Mouse (Mus musculus): ENCODE measurements around the gene Parg.
A peak's percentile ranks its signal among the peaks of the same experiment; 100 is the strongest.
"Not testable (repeated sequence)": the region's sequence is repeated elsewhere in the genome, so short reads cannot be mapped to it uniquely, and the experiment has no call there.

Gene Parg

DNA sequence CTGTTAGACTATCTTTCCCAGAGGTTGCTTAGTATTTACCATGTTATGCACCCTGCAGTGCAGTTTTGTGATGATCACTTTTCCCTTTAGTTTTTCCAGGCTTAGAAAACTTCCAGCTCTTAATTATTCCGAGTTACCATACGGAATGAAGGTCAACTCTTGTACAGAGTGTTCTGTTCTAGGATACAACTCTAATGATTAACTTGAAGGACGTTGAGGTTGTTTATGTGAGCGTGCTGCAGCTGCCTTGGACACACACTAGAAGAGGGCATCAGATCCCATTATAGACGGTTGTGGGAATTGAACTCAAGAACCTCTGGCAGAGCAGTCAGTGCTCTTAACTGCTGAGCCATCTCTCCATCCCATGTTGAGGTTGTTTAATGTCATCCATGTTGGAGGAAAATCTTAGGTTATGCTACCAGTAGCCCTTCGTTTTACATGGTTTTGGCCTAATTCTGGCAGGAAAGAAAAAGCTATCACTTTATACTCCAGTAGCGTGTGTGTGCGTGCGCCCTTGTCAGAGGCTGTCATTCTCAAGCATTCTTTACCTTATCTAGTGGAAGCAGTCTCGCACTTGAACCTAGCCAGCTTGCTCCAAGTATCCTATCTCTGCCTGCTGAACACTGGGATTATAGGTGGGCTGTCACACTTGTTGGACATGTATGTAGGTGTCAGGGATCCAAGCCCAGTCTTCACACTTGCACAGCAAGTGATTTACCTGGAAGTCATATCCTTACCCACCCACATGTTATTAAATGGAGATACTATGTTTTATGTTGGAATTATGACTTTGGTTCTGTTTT, 22.2 kb upstream of the Parg start:
- no peak for DNase-seq

DNA sequence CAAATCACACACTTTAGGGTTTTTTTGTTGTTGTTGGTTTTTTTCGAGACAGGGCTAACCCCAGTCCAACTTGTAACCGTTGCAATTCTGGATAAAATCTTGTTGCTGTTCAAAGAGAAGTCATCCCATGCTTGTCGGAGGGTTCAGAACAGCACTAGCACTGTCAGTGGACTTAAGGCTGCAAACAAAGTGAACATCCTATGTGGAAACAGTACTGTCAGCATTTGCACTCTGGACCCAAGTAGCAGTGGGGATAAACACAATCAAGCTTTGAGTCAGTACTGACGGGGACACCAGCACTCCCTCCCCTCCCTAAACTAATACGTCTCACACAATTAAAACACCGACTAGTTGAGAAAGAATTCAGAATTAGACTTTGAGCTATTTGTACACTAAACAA, 20.9 kb upstream of the Parg start:
- DNase-seq = no peak

DNA sequence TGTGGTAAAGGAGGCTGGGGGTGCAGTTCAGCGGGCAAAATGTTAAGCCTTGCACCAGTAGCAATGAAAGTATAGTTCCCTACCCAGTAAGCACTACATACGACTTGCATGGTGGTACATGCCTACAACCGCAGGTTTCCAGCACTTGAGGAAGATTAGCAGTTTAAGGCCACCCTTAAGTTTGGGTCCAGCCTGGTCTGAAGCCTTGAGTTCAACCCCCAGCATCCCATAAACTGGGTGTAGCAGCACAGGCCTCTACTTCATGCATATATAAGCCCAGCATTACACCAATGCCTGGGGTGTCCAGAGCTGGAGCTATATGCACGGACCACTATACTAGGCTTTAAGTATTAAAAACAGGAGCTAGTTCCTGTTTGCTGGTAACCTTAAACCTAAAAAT, 17.9 kb upstream of the Parg start:
- no peak for DNase-seq

DNA sequence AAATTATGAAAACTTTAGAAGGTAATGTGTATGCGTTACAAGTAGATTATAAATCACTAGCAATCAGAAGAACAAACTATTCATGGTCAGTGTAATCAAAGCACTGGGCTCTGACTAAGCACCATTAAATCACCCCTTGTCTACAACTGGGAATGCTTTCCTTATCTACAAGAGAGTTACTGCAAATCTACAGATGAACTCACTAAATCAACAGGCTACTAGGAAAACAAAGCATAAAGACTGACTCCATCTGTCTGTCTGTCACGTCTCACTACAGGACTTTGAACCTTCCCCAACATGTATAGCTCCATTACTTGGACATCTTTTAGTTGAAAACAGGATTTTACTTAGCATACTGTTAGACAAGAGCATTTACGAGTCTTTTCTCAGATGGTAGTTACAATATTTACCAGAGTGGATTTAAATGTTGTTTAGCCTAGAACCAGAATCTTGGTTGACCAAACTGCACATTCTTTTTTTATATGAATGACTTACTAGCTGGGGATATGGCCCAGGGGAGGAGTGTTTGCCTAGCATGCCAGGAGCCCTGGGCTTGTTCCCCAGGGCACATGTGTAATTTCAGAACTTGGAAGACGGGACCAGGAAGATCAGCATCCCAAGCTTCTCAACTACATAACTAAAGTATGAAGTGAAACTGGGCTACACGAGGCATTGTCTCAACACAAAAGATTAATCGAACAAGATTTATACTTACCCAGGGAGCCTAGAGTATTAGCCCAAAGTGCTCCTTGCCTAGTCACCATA, 10.9 kb upstream of the Parg start:
- DNase-seq = no peak

DNA sequence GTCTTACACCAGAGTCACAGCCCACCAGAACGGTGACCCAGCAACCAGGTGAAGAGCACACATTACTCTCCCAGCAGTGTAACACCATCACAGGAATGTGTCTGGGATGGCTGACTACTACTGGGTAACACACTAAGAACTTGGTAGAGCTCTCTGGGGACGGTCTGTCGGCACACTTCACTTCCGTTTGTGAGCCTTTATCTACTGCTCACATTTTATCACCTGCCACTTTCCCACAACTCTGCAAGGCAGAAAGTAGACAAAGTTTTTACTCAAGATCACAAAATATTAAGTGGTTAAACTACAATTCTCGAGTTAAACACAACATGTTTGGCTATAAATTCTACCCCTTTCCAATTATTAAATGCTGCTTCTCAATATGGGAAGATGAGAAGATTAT, 9.8 kb upstream of the Parg start:
- DNase-seq = no peak

DNA sequence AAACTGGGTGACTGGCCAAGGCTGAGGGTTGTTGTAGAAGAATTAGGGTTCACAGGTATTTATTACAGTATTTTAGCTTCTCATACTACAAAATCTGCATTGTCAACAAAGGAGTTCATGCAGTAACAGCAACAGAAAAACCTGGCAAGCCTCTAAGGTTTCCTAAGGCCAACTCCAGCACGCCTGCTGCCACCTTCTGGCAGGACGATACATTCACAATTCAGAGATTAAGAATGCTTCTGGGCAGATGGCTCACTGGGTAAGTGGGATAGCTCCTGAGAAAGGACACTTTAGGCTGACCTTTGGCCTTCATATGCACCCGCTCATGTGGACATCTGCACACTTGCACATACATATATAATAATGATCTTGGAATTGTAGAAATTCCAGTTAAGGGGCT, 9.3 kb upstream of the Parg start:
- DNase-seq = no peak

DNA sequence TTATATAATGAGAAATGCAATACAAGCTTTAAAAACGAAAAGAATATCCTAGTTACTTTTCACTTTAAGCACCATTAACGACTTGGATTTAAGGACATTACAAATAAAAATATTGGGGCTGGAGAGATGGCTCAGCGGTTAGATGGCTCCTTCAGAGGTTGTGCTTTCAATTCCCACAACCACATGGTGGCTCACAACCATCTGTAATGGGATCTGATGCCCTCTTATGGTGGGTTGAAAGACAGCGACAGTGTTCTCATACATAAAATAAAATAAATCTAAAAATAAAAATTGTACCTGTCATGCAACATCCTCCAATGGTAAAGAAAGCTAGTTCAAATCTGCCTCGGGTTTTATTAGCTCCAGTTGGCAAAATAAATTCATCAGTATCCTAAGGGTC, 8.2 kb upstream of the Parg start:
- DNase-seq = not testable (repeated sequence)

DNA sequence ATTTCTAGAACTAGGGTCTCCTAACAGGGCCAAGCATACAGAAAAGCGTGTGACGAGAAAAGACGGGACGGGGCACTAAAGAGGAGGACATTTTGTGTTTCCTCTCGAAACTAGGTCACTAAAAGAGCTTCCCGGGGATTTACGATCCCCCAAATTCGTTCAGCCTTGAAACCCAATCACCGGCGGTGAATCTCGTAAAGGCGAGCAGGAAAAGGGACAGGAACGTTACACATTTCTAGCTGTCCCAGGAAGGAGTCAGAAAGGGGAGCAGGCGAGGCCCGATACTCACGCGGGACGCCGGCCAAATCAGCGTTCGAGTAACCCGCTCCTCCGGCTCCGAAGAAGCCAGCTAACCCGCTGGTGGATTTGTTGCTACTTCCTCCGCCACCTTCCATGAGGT, 395 bp upstream of the Parg start:
- DNase-seq = no peak

DNA sequence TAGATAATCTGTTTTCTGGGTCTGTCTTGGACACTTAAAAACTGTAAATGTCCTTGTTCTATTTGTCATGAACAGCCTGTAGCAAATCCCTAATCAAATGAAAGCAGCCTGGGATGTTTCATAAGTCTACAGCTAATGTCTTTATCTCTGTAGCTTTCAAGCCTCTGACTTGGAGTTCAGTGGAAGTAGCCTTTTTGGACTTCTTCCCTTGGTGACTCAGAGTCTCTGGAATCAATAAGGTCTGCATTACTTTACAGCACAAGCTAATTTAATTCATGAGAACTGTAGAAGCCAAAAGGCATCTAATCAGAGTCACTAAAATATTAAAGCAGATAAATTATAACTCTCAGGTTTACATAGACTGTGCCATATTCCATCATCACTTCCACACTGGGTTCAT, 24.9 kb downstream of the Parg start:
- DNase-seq = no peak

DNA sequence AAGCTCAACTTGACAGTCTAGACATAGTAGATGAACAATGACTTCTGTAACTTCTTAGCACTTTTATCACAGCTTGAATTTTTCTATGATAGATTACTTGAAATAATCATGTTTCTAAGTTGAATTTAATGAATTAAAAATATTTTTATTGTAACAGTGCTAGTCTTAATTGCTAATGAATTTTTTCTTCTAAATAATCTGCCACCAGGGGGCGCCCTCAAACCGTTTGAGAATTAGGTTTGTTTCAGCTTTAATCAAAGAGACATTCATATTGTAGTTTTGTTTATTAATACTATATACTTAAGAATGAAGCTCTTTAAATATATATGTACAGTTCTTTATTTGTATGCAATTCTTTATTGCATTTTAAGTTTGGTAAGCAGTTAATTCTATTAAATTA, 27.2 kb downstream of the Parg start:
- no peak for DNase-seq

DNA sequence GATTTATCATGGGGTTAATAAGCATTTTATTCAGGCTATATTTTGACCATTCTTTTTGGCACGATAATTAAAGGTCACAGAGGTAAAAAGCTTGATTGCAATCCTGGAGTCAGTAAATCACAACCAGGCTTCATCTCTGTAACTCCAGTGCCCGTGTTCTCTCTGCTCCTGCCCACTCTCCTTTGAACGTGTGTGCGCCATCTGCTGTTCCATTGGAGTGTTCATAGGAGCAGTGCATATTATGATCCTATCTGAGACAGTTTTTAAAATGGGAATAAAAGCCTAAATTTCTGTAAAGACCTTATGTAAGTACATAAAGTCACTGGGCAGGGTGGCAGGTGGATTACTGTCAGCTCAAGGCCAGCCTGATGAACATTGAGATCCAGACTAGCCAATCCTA, 40.7 kb downstream of the Parg start:
- no peak for DNase-seq

DNA sequence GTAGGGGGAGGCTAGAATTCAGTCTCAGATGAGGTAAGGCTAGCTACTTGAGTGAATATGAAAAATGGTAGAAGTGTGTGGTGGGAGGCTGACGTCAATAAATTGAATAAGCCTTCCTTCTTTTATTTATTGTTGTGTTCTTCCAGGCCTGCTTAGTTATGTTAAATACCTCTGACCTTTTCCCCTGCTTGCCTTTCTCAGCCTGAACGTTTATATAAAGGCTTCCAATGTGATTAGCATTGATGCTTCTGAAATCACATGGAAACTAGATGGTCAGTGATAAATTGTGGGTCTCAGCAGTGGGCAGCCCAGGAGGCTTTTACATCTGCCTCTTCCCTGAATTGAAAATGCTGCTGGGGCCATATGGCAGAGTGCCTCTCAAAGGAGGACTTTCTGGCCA, 44.3 kb downstream of the Parg start:
- no peak for DNase-seq

DNA sequence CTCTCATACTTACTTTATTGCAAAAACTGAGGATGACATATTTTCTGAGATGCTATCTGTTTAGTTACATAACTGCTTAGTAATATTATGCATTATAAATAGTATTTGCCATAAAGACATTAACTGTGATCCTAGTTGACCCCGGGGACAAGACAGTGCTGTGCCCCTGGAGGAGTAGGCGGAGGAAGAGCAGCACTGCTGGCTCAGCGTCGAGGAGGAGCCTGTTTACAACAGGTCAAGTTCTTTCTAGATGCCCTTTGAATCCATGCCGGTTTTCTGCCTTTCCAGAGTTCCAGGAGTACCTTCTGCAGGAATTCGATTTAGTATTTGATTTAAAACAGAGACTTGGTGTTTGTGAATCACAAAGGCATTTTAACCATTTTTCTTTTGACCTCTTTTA, 47.9 kb downstream of the Parg start:
- no peak for DNase-seq

DNA sequence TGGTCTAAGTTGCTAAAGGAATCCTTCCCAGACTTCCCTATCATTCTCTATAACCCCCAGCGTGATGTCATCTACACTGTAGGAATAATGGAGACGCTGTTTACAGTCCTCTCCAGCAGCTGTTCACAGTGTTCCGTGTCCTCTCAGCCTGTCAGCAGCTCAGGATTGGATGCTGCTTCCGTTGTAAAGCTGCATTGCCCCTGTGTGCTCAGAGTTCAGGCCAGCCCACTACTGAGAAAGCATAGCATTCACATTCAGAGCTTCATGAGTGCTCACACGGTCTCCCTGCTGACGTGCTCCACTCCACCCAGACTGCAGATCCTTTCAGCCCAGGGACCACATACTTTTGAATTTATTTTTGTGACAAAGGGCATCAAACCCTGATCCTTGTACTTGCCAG, 59.1 kb downstream of the Parg start:
- DNase-seq = no peak

DNA sequence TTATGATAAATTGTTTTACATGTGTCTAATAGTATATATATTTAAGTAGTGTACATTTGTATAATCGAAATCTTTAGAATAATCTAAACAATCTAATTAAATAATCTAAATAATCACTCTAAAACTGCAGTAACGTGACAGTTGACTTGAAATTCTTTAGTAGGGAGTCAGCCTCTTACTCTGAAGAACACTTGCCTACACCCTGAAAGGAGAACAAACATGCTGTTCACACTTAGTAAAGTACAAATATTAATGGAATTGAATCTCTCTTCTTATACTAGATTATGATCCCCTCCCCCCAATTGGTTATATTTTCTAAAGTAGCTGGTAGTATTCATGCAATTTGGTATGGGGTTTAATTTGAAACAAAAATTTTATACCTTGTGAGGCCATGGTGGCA, 60.0 kb downstream of the Parg start:
- no peak for DNase-seq

DNA sequence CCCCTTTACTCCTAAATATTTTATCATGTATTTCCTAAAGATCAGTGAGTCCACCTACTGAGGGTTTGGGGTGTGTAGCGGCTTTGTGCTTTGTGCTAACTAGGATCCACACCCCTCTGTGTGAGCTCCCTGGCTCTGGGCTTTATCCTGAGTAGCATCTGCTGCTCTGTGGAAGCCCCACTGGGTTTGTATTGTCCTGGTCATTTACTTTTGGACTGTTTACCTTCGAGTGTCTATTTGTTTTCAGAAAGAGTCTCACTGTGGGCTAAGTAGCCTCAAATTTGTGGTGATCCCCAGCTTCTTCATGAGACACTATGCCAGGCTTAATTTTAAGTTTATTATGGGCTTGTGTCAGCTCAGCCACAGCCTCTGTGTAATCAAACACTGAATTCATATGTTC, 67.2 kb downstream of the Parg start:
- DNase-seq = no peak

DNA sequence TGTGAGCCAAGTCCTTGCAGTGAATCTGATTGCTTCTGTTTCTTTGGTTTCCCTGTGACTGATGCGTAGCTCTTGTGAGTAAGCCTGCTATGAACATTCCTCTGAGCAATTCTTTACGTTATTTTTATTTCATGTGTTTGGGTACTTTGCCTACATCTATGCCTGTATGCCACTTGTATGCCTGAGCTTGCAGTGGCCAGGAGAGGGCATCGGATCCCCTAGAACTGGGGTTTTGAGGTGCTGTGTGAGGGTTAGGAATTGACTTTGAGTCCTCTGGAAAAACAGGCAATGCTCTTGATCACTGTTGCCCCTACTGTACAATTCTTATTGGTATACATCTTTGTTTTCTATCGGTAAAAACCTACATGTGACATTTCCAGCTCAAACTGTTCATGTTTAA, 67.8 kb downstream of the Parg start:
- DNase-seq = no peak

DNA sequence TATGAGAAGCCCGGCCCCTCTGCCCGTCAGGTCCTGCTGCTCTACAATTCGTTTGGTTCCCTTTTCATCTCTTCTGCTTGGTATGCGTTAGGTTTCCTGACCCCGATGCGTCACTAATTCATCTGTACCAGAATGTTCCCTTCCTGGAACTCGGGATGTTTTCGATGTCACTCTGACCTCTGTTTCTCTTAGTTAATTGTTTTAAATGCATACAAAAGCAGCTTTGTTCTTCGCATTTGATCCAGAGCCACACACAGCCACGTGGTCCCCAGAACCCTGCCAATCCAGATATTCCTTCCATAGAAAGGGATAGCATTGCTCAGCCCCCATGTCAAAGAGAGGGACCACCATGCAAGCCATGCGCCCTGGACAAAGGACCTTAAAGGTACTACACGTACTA, 99.9 kb downstream of the Parg start:
- DNase-seq = no peak

DNA sequence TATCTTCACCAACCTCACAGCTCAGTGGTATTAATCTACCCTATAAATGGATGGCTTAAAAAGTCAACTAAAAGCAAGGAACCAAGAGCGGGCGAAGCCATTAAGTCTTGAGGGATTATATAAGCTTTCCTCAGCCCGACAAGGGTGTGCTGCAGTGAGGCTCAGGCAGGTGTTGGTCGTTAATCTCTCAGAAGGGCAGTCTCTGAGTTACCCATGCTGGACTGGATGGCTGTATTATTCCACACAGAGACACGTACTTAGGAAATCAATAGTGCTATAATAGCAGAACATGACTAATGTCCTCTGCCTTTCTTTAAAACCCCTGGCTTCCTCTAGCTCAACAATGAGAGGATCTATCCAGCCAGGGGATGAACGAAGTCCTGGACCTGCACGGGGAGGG, 100.7 kb downstream of the Parg start:
- DNase-seq = no peak

DNA sequence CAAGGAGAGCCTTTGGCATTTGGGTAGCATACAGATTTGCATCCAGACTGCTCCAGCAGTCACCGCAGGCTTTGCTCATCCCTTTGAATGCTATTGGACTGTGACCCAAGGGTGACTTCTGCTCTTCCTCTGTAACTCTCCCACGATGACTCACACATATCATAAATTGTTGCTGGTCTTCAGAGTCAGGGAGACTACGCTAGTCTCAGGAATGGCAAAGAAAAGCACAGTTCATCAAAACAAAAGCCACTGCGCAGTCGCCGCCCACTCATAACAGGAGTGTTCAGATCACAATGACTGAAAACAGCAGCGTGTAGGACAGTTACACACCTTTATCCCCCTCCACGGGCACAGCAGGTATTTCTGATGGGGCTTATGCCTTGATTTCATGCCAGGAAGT, 103.2 kb downstream of the Parg start:
- no peak for DNase-seq

DNA sequence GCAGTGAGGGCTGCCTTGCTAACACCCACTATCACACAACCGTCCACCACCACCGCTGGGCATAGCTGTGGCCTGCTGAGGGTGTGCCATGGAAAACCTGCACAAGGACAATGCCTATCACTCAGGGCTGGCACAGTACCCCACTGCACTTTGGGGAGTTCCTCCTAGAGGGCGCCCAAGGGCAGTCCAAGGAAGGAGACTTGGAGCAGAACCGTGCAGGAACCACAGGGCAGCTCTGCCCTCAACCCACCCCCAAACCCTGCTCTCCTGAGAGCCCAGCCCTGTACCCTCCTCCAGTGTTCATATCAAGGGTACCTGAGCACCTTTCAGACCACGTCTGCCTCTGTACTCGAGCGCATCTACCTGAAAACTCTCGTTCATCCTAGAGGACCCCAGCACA, 108.1 kb downstream of the Parg start:
- peak in 1 of 2 experiments; percentile 6 for DNase-seq

DNA sequence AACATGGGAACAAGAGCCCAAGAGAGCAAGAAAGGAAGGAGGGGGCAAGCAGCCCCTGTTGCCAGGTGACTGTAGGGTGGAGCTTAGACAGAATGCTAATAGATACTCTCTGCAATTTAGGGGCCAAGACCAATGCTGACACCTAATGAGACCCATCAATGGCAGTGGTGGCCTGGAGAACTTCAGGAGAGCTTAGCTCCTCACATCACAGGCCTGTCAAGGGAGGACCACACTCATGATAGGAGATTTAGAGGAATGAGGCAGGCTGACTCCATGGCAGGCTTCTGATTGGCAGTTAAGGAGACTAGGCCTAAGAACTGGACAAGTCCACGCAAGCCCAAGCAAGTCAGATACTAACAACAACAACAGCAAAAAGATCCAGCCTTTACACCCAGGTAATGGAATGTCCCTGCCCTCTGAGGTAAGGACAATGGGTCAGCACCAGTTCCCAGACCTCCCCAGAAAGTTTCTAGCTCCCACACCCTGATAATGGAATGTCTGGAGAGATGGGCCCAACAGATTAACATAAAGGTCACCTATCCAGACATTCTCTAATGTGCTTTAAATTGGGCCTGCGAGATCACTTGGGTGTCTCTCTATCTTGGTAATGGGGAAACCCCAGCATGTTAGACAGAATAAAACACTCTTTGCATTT, 109.8 kb downstream of the Parg start:
- DNase-seq = no peak

DNA sequence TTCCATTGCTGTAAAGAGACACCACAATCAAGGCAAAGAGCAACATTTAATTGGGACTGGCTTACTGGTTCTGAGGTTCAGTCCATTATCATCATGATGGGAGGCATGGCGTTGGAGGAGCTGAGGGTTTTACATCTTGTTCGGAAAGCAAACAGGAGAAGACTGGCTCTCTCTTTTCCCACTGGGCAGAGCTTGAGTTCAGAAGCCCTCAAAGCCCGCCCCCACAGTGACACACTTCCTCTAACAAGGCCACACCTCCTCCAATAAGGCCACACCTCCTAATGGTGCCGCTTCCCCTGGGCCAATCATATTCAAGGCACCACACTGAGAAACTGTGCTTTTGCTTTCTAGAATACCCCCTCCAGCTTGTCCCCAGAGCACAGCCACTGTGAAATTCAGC, 116.1 kb downstream of the Parg start:
- no peak for DNase-seq

Data from thymus, adult 18-20 months (tissue).